Comparison of ENCODE assay signal across 12 mouse cellular contexts in genomic region chr9:90255844-90256405, GRCm38 (mm10). TPM values are rescaled to one million over a fixed set of nuclear protein-coding genes. Genes with fewer than 3 reads are reported as not detected.
DNase-seq lines count a peak whose midpoint lies in the region; ATAC-seq lines count a peak whose summit lies in the region.
"Had no signal": no experiment of that assay in that cellular context is flagged by ENCODE, and none has a peak within 500 bp of the region (broad histone marks: within the 10 kb centered on the region; RNA-seq: fewer than 3 reads in every experiment).

No protein-coding gene starts in this region.

- H3K36me3 ChIP-seq in heart, embryonic 10.5 days, result no peaks in the 10 kb centered on the region; the same call in 1 of the 2 replicates
- peaks cover 39% of the 10 kb centered on the region for H3K36me3 ChIP-seq in liver, embryonic 12.5 days
- H3K36me3 ChIP-seq: kidney, embryonic 15.5 days had no signal

- H3K4me3 ChIP-seq in heart, embryonic 10.5 days, result no peak overlapping the region
- no peak overlapping the region for H3K4me3 ChIP-seq in liver, embryonic 12.5 days
- H3K4me3 ChIP-seq: kidney, embryonic 15.5 days had no signal

- DNase-seq in heart, embryonic 10.5 days (ENCODE audit: low spot score), result no peak
- DNase-seq in heart, postnatal 4 days, result no peak
- DNase-seq in 416B (ENCODE audit: low read depth), result peak; percentile 50
- no peak for DNase-seq in frontal cortex, postnatal 14 days (ENCODE audit: low spot score in 2 of 2)
- no peak for DNase-seq in layer of hippocampus, adult 9-11 months
- no peak for DNase-seq in heart, adult 18-20 months
- DNase-seq: layer of hippocampus, postnatal 36 days; right cerebral cortex, adult 18-20 months had no signal

- peak overlapping the region; percentile 56; the same call in 1 of the 2 replicates for H3K27ac ChIP-seq in heart, embryonic 10.5 days
- H3K27ac ChIP-seq in liver, embryonic 12.5 days, result peak overlapping the region; percentile 86
- H3K27ac ChIP-seq: kidney, embryonic 15.5 days had no signal

- WGBS in heart, embryonic 10.5 days, result 38% methylated on average over 6 of the region's 6 CpGs
- 36% methylated on average over 6 of the region's 6 CpGs for WGBS in liver, embryonic 12.5 days (ENCODE audit: insufficient replicate concordance)

- H3K9me3 ChIP-seq in heart, embryonic 10.5 days, result no peaks in the 10 kb centered on the region
- no peaks in the 10 kb centered on the region for H3K9me3 ChIP-seq in liver, embryonic 12.5 days (replicated peaks)
- H3K9me3 ChIP-seq: kidney, embryonic 15.5 days had no signal

- no peaks in the 10 kb centered on the region for H3K27me3 ChIP-seq in heart, embryonic 10.5 days (ENCODE audit: insufficient read depth, poor library complexity, severe bottlenecking)
- no peaks in the 10 kb centered on the region for H3K27me3 ChIP-seq in liver, embryonic 12.5 days (replicated peaks)
- H3K27me3 ChIP-seq: CH12.LX; kidney, embryonic 15.5 days had no signal

- H3K4me2 ChIP-seq in liver, embryonic 12.5 days, result no peak overlapping the region
- H3K4me2 ChIP-seq: kidney, embryonic 15.5 days had no signal

- peak overlapping the region; percentile 32; the same call in 1 of the 2 replicates for H3K9ac ChIP-seq in liver, embryonic 12.5 days
- H3K9ac ChIP-seq: kidney, embryonic 15.5 days had no signal

- 0 out of 2 replicates have a peak, but pooled peaks have one; percentile 5 for ATAC-seq in common myeloid progenitor, adult 5-6 weeks (replicated peaks; ENCODE audit: low read depth, poor library complexity, severe bottlenecking)
- ATAC-seq in liver, embryonic 12.5 days, result no peak

- peaks cover 53% of the 10 kb centered on the region for H3K4me1 ChIP-seq in heart, embryonic 10.5 days
- peaks cover 93% of the 10 kb centered on the region for H3K4me1 ChIP-seq in liver, embryonic 12.5 days

RNA-seq across cellular contexts. Expression of gene Tbc1d2b, which starts 14.7 kb away (rescaled TPM):
- 7.2 and 8.0 TPM in 2 replicates for polyA plus RNA-seq in heart, embryonic 10.5 days (2016; fragmentation: Nextera tagmentation; extraction: Ambion mirVana)
- 10 to 100 TPM; 14.4 to 18.1 TPM for total RNA-seq in heart, postnatal 4 days (2021)
- total RNA-seq in common myeloid progenitor, adult 5-6 weeks (2017), result 33.4 and 61.3 TPM in 2 replicates
- polyA plus RNA-seq in liver, embryonic 12.5 days (2016; fragmentation: Nextera tagmentation; extraction: Ambion mirVana), result 11.0 and 12.2 TPM in 2 replicates
- total RNA-seq in heart, adult 18-20 months (2021), result 10 to 100 TPM in 1 of 2 experiments, 1 to 10 TPM in 1; 8.3 to 10.1 TPM
